Mouse (Mus musculus): ENCODE results near the gene Rmi2.

Rmi2 gene

GRCm38 (mm10) chr16:10923561-10923960 is 88.7 kb downstream of the Rmi2 start:
- DNase-seq (ENCODE audit: low spot score in 2 of 2) = no peak

DNA sequence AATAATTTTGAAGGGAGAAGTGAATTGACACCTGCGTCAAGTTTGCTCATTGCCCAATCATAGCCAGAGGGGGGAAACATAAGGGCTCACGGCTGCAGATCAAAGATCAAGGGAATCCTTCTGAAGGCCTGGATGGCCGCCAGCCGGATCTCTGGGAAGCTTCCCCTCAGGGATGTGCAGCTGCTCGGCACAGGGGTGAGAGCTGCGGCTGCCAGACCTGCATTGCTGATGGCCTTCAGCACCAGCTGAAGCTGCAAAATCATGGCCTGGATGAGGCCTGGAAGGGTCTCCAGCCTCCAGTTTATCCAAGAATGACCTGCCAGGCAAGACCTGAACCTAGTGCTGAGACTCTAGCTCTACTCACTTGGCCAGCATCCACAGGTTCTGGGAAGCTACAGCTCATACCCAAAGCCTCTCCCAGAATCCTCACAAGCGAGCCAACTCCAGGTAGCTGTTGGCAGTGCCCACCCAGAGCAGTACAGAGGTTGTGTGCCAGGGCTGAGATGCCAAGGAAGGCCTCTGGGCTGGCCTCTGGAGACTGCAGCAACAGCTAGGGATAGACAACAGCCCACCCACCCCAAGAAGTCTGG is 90.8 kb downstream of the Rmi2 start:
- DNase-seq (ENCODE audit: low spot score in 2 of 2) = peak in 1 of 2 experiments; percentile 27

DNA sequence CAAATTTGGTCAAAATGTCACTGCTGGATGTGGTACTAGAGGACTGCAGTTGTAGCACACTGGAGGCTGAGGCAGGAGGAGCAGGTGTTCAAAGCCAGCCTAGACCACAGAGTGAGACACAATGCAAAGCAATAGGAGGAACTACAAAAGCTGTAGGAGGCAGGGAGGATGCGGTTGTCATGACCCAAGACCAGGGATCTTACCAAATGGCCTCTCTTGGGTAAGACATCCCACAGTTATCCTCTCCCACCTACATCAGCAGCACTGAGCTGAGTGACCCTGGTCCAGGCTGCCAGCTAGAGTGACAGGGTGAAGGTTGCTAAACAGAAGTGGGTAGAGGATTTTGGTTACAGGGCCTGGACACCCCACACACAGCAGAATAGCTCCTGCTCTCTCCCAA is 92.2 kb downstream of the Rmi2 start:
- no peak for DNase-seq (ENCODE audit: low spot score in 2 of 2)

GRCm38 (mm10) chr16:10933372-10933771 is 98.5 kb downstream of the Rmi2 start:
- DNase-seq (ENCODE audit: low spot score in 2 of 2) = no peak

DNA sequence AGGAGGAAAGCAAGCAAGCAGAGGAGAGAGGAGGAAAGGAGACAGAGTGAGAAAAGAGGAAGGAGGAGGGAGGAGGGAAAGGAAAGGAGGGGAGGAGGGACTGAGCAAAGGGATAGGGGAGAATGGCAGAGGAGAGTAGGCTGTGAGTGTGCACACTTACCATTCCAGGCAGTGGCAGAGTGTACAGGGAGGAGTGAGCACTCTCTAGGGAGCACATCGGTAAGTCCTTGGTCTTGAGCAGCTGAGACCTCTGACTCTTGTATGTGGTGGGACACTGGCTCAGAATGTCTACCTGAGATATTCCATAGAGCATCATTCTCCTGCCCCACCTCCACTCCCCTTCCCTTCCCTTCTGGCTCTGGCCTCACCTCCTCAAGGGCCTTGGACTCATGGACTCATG is 99.2 kb downstream of the Rmi2 start:
- no peak for DNase-seq (ENCODE audit: low spot score in 2 of 2)

- no peak for DNase-seq (ENCODE audit: low spot score in 2 of 2)
These were observed 102.0 kb downstream of the Rmi2 start for GRCm38 (mm10) chr16:10936700-10937319.

- DNase-seq (ENCODE audit: low spot score in 2 of 2) = no peak
These were observed 102.6 kb downstream of the Rmi2 start for GRCm38 (mm10) chr16:10937497-10937896.

- no peak for DNase-seq (ENCODE audit: low spot score in 2 of 2)
These were observed 105.1 kb downstream of the Rmi2 start for GRCm38 (mm10) chr16:10939932-10940331.

DNA sequence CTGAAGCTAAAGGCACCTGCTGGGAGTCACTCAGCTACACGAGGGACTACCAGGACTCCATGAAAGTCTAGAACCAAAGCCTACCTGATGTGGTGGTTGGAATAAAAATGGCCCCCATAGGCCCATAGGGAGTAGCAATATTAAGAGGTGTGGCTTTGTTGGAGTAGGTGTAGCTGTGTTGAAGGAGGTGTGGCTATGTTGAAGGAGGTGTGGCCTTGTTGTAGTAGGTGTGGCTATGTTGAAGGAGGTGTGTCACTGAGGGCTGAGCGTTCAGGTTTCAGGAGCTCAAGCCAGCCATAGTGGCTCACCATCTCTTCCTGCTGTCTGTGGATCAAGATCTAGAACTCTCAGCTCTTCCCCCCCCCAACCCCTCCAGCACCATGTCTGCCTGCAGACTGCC is 105.8 kb downstream of the Rmi2 start:
- DNase-seq (ENCODE audit: low spot score in 2 of 2) = no peak
